Mouse (Mus musculus) embryo, embryonic 11.5 days (tissue): Measurements from ENCODE around the gene Ubr4.
A peak's percentile ranks its signal among the peaks of the same experiment; 100 is the strongest.
"Not testable (repeated sequence)": the region's sequence is repeated elsewhere in the genome, so short reads cannot be mapped to it uniquely, and the experiment has no call there.

Experiments used
- DNase-seq: peaks from one replicate; pipeline ENCODE4 v3.0.0-alpha.2; 2012; ENCODE audit warnings: low read depth, low spot score

Gene Ubr4

DNA sequence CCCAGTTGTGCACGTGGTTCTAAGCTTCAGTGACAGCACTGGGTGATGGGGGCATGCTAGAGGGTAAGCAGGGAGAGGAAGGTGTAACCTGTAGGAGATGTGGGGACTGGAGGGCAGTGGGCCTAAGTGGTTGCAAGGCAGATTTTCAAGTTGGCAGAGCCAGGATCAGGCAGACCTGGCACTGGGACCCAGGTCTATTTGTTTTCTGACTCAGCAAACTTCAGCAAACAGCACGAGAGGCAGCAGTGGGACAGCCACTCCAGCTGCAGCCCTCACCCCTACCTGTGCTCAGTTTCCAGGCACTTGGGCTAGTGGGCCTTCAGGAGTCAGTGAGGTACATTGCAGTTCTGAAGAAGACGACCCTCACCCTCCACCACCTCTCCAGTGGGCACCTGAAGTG, 4.8 kb downstream of the Ubr4 start:
- no peak for DNase-seq

DNA sequence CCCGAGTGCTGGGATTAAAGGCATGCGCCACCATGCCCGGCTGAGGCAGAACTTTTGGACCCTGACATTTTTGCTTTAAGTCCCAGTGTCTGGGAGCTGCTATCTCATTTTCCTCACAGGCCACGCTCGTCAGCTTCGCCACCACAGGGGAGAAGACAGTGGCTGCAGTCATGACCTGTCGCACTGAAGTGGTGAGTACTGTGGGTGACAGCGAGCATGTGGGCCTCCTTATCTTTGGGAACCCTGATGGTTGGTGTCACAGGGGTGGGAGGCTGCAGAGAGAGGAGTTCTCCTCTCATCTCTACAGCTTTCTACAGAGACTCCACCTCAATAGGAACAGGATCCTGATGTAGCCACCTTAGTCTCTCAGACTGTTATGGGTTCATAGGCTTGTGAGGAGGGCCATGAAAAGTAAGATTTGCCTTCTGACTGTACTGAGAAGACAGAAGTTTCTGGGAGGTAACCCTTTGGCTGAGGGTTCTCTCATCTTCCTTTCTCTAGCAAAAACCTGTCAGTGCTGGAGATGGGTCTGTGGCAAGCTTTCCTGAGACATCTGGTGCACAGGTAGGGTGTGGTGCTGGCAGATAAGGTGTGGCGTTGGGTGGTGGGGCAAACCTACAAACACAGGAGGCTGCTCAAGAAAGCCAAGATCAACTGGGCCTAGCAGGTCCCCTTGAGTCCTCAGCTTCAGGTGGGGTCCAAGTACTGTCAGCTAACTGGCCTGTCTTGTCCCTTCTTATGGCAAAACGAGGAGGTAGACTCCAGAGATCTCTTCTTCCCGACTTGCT, 8.5 kb downstream of the Ubr4 start:
- no peak for DNase-seq

- no peak for DNase-seq
Measured at GRCm38 (mm10) chr4:139367336-139367735, 14.9 kb downstream of the Ubr4 start.

- DNase-seq, result no peak
Measured at GRCm38 (mm10) chr4:139368038-139368437, 15.6 kb downstream of the Ubr4 start.

DNA sequence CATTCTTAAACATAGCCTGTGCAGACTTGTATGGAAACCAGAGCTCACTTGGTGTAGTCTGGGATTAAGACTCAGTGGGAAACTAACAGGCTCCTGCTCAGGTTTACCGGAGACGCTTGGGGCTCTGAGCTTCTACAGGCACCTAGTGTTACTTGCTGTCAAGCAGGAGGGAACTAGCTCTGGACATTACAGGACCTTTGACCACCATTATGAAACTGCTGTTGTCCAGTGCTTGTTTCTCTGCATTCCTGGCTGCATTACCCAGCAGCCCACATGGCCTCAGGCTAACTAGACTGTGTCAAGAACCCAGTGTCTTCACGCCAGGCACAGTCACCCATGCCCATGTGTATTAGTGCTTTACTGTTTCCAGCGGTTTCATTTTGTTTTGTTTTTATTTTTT, 20.7 kb downstream of the Ubr4 start:
- no peak for DNase-seq

DNA sequence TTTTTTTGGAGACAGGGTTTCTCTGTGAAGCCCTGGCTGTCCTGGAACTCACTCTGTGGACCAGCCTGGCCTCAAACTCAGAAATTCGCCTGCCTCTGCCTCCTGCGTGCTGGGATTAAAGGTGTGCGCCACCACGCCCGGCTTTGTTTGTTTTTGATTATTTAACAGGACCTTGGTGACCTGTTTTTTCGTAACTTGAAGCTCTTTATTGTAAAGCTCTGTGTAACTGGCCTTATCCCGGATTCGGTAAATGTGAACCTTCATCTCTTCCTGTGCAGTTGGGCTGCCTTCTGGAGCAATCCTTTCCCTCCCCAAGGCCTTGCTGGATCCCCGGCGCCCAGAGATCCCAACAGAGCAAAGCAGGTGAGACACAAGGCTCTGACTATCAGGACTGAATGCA, 21.1 kb downstream of the Ubr4 start:
- no peak for DNase-seq

DNA sequence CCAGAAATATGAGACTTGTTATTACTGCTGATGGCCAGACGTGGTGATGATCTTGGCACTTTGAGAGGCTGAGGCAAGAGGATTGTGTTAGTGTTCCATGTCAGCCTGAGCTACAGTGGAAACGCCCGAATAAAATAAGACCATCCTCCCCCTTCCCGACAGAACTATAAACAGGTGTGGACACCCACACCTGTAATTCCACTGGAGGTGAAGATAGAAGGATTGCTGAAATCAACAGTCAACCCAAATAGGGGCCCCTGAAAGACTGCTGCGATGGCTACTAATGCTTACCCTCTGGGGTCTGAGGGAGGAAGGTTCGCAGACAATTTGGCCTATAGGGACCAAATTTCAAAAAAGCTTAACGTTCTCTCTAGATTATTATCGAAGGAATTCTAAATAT, 27.3 kb downstream of the Ubr4 start:
- DNase-seq, result no peak

DNA sequence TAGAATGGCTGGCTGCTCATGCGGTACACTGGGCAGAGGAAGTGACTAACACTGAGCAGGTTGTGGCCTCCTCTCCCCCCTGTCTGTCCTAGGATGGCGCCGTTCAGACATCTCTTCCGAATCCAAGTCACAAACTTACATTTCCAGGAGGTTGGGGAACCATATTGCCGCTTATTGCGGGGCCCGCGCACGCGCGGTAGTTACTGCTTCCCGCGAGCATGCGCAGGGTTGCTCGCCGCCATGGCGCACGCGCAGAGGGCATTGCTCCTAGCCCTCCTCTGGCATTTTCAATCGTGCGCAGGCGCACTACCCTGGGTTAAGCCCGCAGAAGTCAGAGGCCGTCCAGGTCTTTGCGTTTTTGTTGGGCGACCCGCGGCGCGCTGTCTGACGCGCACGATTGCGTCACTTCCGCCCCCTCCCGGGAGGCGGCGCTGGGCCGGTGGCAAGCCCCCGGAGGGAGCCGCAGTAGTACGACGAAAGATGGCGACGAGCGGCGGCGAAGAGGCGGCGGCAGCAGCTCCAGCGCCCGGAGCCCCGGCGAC, 27.9 kb downstream of the Ubr4 start:
- DNase-seq, result peak; percentile 100

- DNase-seq, result no peak
Measured at GRCm38 (mm10) chr4:139380775-139381451, 28.5 kb downstream of the Ubr4 start.

DNA sequence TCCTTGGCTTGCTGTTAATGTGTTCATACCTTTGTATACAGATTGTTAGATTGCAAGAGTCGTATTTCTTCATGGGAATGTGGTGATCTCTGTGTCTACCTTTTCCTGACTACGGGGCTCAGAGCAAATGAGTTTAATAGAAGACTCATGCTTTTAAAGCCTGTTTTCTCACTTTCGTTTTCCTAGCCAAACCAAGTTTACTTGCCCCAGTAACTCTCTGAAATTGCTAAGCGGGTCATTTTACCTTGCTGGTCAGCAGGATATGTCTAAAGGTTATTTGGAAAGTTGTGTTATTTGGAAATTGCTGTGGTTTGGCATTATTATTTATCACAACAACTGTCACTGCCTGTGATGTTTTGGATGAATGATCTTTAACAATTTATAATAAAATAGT, 29.0 kb downstream of the Ubr4 start:
- no peak for DNase-seq

DNA sequence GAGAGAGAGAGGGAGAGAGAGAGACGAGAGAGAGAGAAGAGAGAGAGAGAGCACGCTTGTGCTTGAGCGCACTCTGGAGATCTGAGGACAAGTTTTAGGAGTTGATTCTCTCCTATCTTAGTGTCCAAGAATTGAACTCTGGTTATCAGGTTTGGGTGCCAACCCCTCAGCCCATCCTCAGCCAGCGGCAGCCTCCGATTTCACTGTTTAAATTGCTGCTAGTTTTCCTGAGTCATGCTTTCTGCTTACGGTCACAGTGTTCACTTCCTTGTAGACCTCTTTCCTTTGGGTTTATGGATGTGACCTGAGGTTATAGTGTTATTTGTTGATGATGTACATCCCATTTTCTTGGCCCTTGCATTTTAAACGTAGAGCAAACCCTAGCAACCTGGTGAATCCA, 29.8 kb downstream of the Ubr4 start:
- DNase-seq, result no peak

DNA sequence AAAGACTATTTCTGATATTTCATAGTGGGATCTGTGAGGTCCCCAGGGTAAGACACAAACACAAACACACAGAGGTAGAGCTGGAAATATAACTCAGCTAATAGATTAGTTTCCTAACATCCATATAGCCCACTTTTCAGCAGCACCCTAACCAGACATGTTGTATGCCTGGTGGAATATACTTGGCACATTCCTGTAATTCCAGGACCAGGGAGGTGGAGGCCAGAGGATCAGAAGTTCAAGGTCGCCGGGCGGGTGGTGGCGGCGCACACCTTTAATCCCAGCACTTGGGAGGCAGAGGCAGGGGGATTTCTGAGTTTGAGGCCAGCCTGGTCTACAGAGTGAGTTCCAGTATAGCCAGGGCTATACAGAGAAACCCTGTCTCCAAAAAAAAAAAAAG, 33.4 kb downstream of the Ubr4 start:
- DNase-seq, result not testable (repeated sequence)

DNA sequence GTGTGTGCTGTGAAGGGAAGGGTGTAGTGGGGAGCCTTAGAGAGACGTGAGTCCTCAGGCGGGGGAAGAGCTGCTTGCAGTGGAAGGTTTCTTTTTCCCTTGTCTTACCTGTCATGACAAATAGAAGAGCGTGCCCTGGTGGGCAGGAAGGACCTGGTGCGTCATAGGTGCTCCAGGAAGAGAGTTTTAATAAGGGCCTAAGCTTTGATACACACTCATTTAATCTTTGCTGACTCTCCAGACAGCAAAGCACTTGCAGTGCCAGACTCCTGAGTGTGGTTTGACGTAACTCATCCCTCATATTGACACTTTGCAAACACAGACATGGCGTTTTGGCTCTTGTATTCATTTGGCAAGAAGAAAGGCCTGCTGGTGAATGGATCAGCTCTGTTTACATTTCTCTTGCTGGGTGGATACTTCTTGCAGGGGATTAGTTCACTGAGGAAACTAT, 34.5 kb downstream of the Ubr4 start:
- no peak for DNase-seq

DNA sequence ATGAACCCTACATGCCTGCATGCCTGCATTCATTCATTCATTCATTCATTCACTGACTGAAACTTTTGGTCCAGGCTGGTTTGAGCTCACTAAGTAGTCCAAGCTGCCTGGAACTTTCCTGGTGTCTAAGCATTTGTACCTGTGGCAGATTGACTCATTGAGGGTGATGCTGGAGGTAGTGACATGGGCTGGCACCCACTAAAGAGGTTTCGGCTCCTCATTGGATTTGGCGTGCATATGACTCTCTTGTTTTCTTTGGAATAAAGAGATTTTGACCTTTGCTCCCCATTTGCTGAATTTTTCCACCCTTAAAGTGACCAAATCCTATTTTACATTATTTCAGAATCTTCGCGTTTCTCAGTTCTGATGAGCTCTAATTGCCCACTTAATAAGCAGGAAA, 37.1 kb downstream of the Ubr4 start:
- DNase-seq, result no peak

GRCm38 (mm10) chr4:139395431-139395830, 43.0 kb downstream of the Ubr4 start:
- DNase-seq, result no peak

- no peak for DNase-seq
Measured at GRCm38 (mm10) chr4:139400487-139400886, 48.1 kb downstream of the Ubr4 start.

- DNase-seq, result no peak
Measured at GRCm38 (mm10) chr4:139403214-139403613, 50.8 kb downstream of the Ubr4 start.

DNA sequence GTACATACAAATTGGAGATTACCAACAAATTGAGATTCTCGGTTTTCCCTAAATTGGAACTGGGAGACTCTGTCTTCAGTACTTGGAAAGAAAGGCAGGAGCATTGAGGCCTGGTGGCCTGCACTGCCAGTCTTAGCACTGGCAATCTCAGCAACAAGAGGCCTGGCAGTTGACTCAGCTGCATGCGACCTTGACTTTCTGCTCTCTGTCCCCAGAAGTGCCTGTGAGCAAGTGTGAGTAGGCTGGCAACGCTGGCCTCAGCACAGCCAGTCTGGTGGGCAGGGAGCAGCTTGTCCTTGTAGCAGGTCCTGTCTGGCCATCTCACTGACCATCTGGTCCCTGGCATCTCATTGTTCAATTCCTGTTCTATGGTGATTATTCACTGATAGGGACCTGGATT, 58.9 kb downstream of the Ubr4 start:
- DNase-seq, result no peak

GRCm38 (mm10) chr4:139417868-139418267, 65.5 kb downstream of the Ubr4 start:
- DNase-seq, result no peak

GRCm38 (mm10) chr4:139421621-139422020, 69.2 kb downstream of the Ubr4 start:
- no peak for DNase-seq

- DNase-seq, result no peak
Measured at GRCm38 (mm10) chr4:139422409-139422808, 70.0 kb downstream of the Ubr4 start.

DNA sequence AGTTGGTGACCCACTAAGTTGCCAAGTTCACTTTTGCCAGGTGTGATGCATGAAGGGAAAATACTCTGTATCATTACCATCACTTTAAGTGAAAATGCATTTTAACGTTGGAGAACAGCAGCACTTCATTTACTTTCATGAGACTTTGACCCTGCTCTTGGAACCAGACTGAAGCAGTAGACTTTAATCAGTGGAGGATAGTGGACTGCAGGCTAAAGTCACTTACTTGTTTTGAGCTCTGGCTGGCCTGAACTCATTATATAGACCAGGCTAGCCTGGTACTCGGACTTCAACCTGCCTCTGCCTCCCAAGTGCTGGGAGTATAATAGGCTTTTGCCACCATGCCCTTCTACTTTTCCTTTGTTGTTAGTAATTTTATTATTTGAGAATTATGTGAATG, 70.9 kb downstream of the Ubr4 start:
- no peak for DNase-seq

DNA sequence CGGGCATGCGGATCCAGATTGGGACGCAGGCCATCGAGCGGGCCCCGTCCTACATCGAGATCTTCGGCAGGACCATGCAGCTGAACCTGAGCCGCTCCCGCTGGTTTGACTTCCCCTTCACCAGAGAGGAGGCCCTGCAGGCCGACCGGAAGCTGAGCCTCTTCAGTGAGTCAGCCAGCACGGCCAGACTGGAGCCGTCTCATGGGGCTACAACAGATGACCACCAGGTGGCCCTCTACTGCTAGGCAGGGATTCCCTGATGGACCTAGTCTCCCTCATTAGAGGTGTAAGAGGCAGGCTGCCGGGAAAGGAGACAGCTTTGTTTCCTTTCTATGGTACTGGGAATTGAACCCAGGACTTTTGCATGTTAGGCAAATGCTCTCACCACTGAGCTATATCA, 77.8 kb downstream of the Ubr4 start:
- peak; percentile 35 for DNase-seq
